Mouse (Mus musculus) MEL (cell line): ENCODE results near the gene Zfp612. TPM values are rescaled to one million over a fixed set of nuclear protein-coding genes. Genes with fewer than 3 reads are reported as not detected.

Experiments
- DNase-seq: peaks from one replicate; pipeline ENCODE4 v3.0.0; 2011; ENCODE audit warnings: low read depth, low spot score
- H3K27ac ChIP-seq: 2 replicates; pipeline ENCODE4 v1.5.1; 2012; ENCODE audit warnings: low read depth, mild to moderate bottlenecking, control low read depth, low read length, moderate library complexity; ENCODE audit not compliant: control insufficient read depth
- H3K27me3 ChIP-seq, 2 experiments: fragments of 150-350 bp in 1 of 2; sonication (generic) in 1 of 2; 2 replicates each; pipeline ENCODE4 v1.6.1; 2012; ENCODE audit warnings: low read length in 2 of 2, mild to moderate bottlenecking in 2 of 2, improper control_type of control experiment in 1 of 2, moderate library complexity in 1 of 2; ENCODE audit not compliant: insufficient read depth in 2 of 2, control insufficient read depth in 1 of 2
- H3K36me3 ChIP-seq, 2 experiments: 2 replicates each; pipeline ENCODE4 v1.6.1; 2012 to 2014; ENCODE audit warnings: low read length in 2 of 2, improper control_type of control experiment in 1 of 2, inconsistent platforms in 1 of 2, mild to moderate bottlenecking in 1 of 2; ENCODE audit not compliant: insufficient read depth in 2 of 2, control insufficient read depth in 1 of 2
- H3K4me1 ChIP-seq, 2 experiments: fragments of 150-350 bp in 1 of 2; sonication (generic) in 1 of 2; 2 replicates each; pipeline ENCODE4 v1.6.1; 2012; ENCODE audit warnings: low read length in 2 of 2, improper control_type of control experiment in 1 of 2, mild to moderate bottlenecking in 1 of 2; ENCODE audit not compliant: insufficient read depth in 2 of 2, control insufficient read depth in 1 of 2
- H3K4me3 ChIP-seq, 2 experiments: fragments of 150-350 bp in 1 of 2; sonication (generic) in 1 of 2; 2 replicates each; pipeline ENCODE4 v1.5.1; 2012; ENCODE audit warnings: low read depth in 2 of 2, low read length in 2 of 2, mild to moderate bottlenecking in 2 of 2, moderate library complexity in 2 of 2, control low read depth in 1 of 2, improper control_type of control experiment in 1 of 2; ENCODE audit not compliant: control insufficient read depth in 1 of 2, insufficient read depth in 1 of 2
- H3K79me2 ChIP-seq: 2 replicates; pipeline ENCODE4 v1.6.1; 2012; ENCODE audit warnings: mild to moderate bottlenecking, low read length, moderate library complexity; ENCODE audit not compliant: control insufficient read depth, poor library complexity, insufficient read depth
- H3K9ac ChIP-seq: 2 replicates; pipeline ENCODE4 v1.6.1; 2012; ENCODE audit warnings: low read depth, mild to moderate bottlenecking, control low read depth, low read length, moderate library complexity; ENCODE audit not compliant: control insufficient read depth, poor library complexity, severe bottlenecking
- H3K9me3 ChIP-seq: fragments of 150-350 bp; sonication (generic); replicated peaks from 2 replicates; pipeline ENCODE4 v1.6.1; 2012; ENCODE audit warnings: mild to moderate bottlenecking, low read length, improper control_type of control experiment, moderate library complexity; ENCODE audit not compliant: insufficient read depth
- E2F4 ChIP-seq: IDR thresholded peaks from 2 replicates; pipeline ENCODE4 v1.6.1; 2011; ENCODE audit warnings: low read depth, low read length, improper control_type of control experiment, borderline replicate concordance
- EP300 ChIP-seq, 2 experiments: IDR thresholded peaks; 2 replicates each; pipeline ENCODE4 v1.6.1; 2011; ENCODE audit warnings: improper control_type of control experiment in 2 of 2, low read length in 2 of 2, low read depth in 1 of 2, mild to moderate bottlenecking in 1 of 2
- GABPA ChIP-seq: IDR thresholded peaks from 2 replicates; pipeline ENCODE4 v1.6.1; 2012; ENCODE audit warnings: low read depth, mild to moderate bottlenecking, inconsistent platforms, low read length, improper control_type of control experiment, moderate library complexity
- JUND ChIP-seq: IDR thresholded peaks from 2 replicates; pipeline ENCODE4 v1.6.1; 2011; ENCODE audit warnings: low read depth, mild to moderate bottlenecking, improper control_type of control experiment, low read length
- KAT2A ChIP-seq: conservative IDR thresholded peaks from 2 replicates; pipeline ENCODE4 v1.6.1; 2012; ENCODE audit warnings: low read depth, low read length, improper control_type of control experiment, inconsistent platforms
- MAX ChIP-seq: IDR thresholded peaks from 2 replicates; pipeline ENCODE4 v1.6.1; 2011; ENCODE audit warnings: low read length, improper control_type of control experiment
- MEF2A ChIP-seq: IDR thresholded peaks from 2 replicates; pipeline ENCODE4 v1.6.1; 2014; ENCODE audit warnings: low read depth, mild to moderate bottlenecking, inconsistent platforms, low read length, improper control_type of control experiment; ENCODE audit not compliant: poor library complexity, insufficient replicate concordance, severe bottlenecking; ENCODE audit errors: extremely low read depth
- MXI1 ChIP-seq: IDR thresholded peaks from 2 replicates; pipeline ENCODE4 v1.6.1; 2011; ENCODE audit warnings: mild to moderate bottlenecking, low read depth, low read length, improper control_type of control experiment
- NRF1 ChIP-seq: IDR thresholded peaks from 2 replicates; pipeline ENCODE4 v1.6.1; 2014; ENCODE audit warnings: low read depth, mild to moderate bottlenecking, inconsistent platforms, low read length, improper control_type of control experiment, moderate library complexity; ENCODE audit not compliant: poor library complexity, insufficient read depth, severe bottlenecking
- POLR2A ChIP-seq, 2 experiments: IDR thresholded peaks; 2 replicates each; pipeline ENCODE4 v1.6.1; 2011 to 2012; ENCODE audit warnings: low read length in 2 of 2, mild to moderate bottlenecking in 2 of 2, control low read depth in 1 of 2, improper control_type of control experiment in 1 of 2, low read depth in 1 of 2, moderate library complexity in 1 of 2; ENCODE audit not compliant: control insufficient read depth in 1 of 2, insufficient read depth in 1 of 2, poor library complexity in 1 of 2
- POLR2AphosphoS5 ChIP-seq: IDR thresholded peaks from 2 replicates; pipeline ENCODE4 v1.6.1; 2012; ENCODE audit warnings: low read depth, borderline replicate concordance, mild to moderate bottlenecking, inconsistent platforms, low read length, moderate library complexity, mixed read lengths
- SIN3A ChIP-seq: IDR thresholded peaks from 2 replicates; pipeline ENCODE4 v1.6.1; 2012; ENCODE audit warnings: low read length, improper control_type of control experiment, inconsistent platforms
- TAL1 ChIP-seq: IDR thresholded peaks from 2 replicates; pipeline ENCODE4 v1.6.1; 2012; ENCODE audit warnings: mild to moderate bottlenecking, inconsistent platforms, low read length, moderate library complexity, mixed read lengths
- TCF12 ChIP-seq: IDR thresholded peaks from 2 replicates; pipeline ENCODE4 v1.6.1; 2014; ENCODE audit warnings: low read depth, mild to moderate bottlenecking, inconsistent platforms, low read length, improper control_type of control experiment, moderate library complexity
- USF1 ChIP-seq: IDR thresholded peaks from 2 replicates; pipeline ENCODE4 v1.6.1; 2014; ENCODE audit warnings: low read depth, mild to moderate bottlenecking, inconsistent platforms, low read length, improper control_type of control experiment, moderate library complexity
- polyA plus RNA-seq, 2 experiments: library from polyadenylated mRNA; stranded (reverse) in 1 of 2; unstranded in 1 of 2; fragments of >175 nt in 1 of 2; fragments of >200 nt in 1 of 2; gene quantifications; 2 replicates each; pipeline versions ENCODE4 v1.2.1 to v1.2.4; 2012; ENCODE audit warnings: low replicate concordance in 2 of 2, low read depth in 1 of 2; ENCODE audit not compliant: insufficient read length in 2 of 2, insufficient read depth in 1 of 2, missing spikeins in 1 of 2
- total RNA-seq: library from RNA; depleted of rRNA; stranded (reverse); fragments of 300-350 nt; gene quantifications from 2 replicates; pipeline ENCODE4 v1.2.3, GENCODE M21; 2012; rRNA removed

Gene Zfp612
- total and polyA plus RNA-seq, 3 experiments = not detected

DNA sequence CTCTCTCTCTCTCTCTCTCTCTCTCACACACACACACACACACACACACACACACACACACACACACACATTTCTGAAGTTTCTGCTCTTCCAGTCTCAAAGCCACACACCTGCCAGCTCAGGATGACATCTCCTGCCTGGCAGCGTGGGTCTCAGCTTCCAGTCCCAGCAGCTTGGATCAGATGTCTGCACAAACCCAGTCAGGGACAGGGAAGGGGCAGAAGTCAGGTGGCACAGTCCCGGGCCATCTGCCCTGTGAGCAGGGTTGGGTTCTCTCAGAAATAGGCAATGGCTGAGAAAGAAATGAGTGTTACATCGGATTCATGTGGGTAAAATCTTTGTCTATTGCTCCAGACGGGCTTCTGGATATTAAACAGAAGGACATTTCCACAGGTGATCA, 61.2 kb downstream of the Zfp612 start:
- no peak overlapping the region for H3K9ac ChIP-seq
- no peaks in the 10 kb centered on the region for H3K4me1 ChIP-seq
- TF ChIP-seq E2F4 (no peak), MXI1 (no peak), TCF12 (no peak), POLR2AphosphoS5 (no peak), POLR2A (IDR thresholded peaks at IDR 0.05; ENCODE audit: control insufficient read depth in 1 of 2, insufficient read depth in 1 of 2, low read depth in 1 of 2, low read length in 2 of 2, poor library complexity in 1 of 2) (no peak), JUND (no peak), MEF2A (no peak), KAT2A (no peak), NRF1 (no peak), EP300 (IDR thresholded peaks at IDR 0.05; ENCODE audit: low read depth in 1 of 2, low read length in 2 of 2) (no peak), TAL1 (no peak), USF1 (no peak), SIN3A (no peak), MAX (no peak), GABPA (no peak)
- H3K4me3 ChIP-seq = no peak overlapping the region
- no peaks in the 10 kb centered on the region for H3K36me3 ChIP-seq
- no peaks in the 10 kb centered on the region for H3K79me2 ChIP-seq
- H3K27ac ChIP-seq = no peak overlapping the region
- DNase-seq = no peak
- H3K27me3 ChIP-seq = no peaks in the 10 kb centered on the region
- H3K9me3 ChIP-seq = no peaks in the 10 kb centered on the region

Other genes starting within 250 kb of the Zfp612 start
- gene Phlpp2, start 211.2 kb upstream of the Zfp612 start, total RNA-seq = 1.7 and 2.1 TPM in 2 replicates
- 1 to 10 TPM in 1 of 2 experiments, not detected in 1; 5.9 TPM for gene Phlpp2, start 211.2 kb upstream of the Zfp612 start, polyA plus RNA-seq
- not detected in 2 replicates for gene Marveld3, start 117.5 kb upstream of the Zfp612 start, total RNA-seq
- gene Marveld3, start 117.5 kb upstream of the Zfp612 start, polyA plus RNA-seq = not detected
- not detected in 2 replicates for gene Tat, start 89.3 kb upstream of the Zfp612 start, total RNA-seq
- gene Tat, start 89.3 kb upstream of the Zfp612 start, polyA plus RNA-seq = not detected
- gene Chst4, start 40.0 kb upstream of the Zfp612 start, total RNA-seq = not detected in 2 replicates
- gene Chst4, start 40.0 kb upstream of the Zfp612 start, polyA plus RNA-seq = not detected
- not detected in 2 replicates for gene Gm21964, start 21.5 kb downstream of the Zfp612 start, total RNA-seq
- not detected for gene Gm21964, start 21.5 kb downstream of the Zfp612 start, polyA plus RNA-seq
- gene Gm17720, start 23.0 kb downstream of the Zfp612 start, total RNA-seq = not detected in 2 replicates
- not detected for gene Gm17720, start 23.0 kb downstream of the Zfp612 start, polyA plus RNA-seq
- 0.10 and 0.12 TPM in 2 replicates for gene Calb2, start 88.5 kb downstream of the Zfp612 start, total RNA-seq
- gene Calb2, start 88.5 kb downstream of the Zfp612 start, polyA plus RNA-seq = under 1 TPM in 1 of 2 experiments, not detected in 1; 0.82 TPM
- gene Cmtr2, start 135.9 kb downstream of the Zfp612 start, total RNA-seq = 17.2 and 23.5 TPM in 2 replicates
- 10 to 100 TPM in 1 of 2 experiments, not detected in 1; 11.6 TPM for gene Cmtr2, start 135.9 kb downstream of the Zfp612 start, polyA plus RNA-seq
- gene Hydin, start 187.2 kb downstream of the Zfp612 start, total RNA-seq = not detected in 2 replicates
- gene Hydin, start 187.2 kb downstream of the Zfp612 start, polyA plus RNA-seq = not detected